Mouse (Mus musculus): Measurements from ENCODE around the gene Shisal2a.
"Not testable (repeated sequence)": the region's sequence is repeated elsewhere in the genome, so short reads cannot be mapped to it uniquely, and the experiment has no call there.

Gene Shisal2a

DNA sequence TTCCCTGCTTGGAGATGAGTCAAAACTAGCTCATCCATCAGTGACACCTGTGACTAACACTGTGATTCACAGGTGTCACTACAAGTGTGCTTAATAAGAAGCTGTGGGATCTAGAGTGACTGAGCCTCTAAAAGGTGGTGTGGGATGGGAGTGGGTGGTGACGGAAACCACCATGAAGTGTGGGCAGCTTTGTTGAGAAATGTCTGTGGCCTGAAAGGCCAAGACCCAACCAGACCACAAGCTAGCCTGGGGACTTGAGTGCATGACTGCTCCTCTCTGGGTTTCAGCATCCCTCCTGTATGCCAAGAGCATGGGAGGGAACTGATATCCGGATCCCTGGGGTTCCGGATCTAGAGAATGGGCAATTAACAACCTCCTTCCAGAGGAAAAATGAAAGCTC is 11.7 kb downstream of the Shisal2a start:
- DNase-seq = no peak

GRCm38 (mm10) chr4:108370409-108370808 is 12.7 kb downstream of the Shisal2a start:
- DNase-seq = no peak

DNA sequence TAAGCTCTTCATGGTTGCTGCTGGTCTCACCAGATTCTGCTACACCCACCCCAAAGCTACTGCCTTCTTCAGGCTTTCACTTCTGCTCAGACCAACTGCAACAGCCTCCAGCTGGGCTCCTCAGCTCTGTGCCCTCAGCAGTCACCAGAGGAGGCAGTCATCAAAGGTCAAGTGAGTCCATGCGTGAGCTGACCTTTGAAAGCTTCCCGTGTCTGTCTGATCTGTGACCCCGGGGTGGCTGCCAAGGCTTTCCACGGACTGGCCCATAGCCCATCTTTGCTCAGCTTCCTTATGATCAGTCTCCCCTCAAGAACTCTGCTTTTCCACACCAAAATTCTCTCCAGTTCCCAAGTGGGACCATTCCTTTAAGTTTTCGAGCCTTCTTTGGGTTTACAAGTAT is 13.9 kb downstream of the Shisal2a start:
- no peak for DNase-seq

GRCm38 (mm10) chr4:108364111-108364476 is 19.1 kb downstream of the Shisal2a start:
- DNase-seq = no peak

GRCm38 (mm10) chr4:108363355-108364110 is 19.6 kb downstream of the Shisal2a start:
- no peak for DNase-seq

DNA sequence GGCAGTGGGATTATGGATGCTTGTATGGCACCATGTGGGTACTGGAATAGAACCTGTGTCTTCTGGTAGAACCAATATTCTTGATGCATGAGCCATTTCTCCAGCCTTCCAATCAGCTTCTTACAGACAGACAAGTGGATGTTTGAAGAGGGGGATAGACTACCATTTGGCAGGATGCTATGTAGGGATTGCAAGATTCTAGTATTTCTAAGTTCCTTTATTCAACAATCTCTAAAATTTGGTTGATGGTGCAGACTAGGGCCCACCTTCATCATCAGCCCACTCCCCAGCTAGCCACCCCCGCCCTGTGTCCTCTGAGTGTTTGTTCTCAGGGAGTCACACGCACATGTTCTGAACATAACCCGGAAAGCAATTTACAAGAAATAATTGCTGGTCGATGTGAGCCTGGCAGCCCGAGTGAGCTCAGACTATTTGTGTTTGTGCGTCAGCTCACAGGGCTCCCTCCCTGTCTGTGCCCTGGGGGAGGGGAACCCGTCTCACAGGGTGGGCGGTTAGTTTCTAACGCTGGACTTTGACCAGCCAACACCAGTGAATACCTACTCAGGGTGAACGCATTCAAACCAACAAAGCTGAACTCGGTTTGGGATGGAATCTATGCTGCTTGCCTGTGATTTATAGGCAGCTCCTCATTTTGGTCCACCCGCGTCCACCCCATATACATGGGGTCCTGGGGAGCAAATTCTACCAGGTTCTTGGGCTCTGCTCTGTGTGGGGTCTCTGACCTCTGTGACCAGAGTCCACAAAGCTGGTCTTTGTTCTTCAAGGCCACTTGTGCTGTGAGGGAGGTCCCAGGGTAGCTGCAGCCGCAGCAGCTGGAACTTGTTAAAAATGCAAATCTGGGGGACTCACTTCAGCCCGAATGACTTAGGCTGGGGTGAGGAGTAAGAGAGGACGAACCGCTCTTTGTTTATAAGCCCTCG is 20.6 kb downstream of the Shisal2a start:
- DNase-seq = no peak

DNA sequence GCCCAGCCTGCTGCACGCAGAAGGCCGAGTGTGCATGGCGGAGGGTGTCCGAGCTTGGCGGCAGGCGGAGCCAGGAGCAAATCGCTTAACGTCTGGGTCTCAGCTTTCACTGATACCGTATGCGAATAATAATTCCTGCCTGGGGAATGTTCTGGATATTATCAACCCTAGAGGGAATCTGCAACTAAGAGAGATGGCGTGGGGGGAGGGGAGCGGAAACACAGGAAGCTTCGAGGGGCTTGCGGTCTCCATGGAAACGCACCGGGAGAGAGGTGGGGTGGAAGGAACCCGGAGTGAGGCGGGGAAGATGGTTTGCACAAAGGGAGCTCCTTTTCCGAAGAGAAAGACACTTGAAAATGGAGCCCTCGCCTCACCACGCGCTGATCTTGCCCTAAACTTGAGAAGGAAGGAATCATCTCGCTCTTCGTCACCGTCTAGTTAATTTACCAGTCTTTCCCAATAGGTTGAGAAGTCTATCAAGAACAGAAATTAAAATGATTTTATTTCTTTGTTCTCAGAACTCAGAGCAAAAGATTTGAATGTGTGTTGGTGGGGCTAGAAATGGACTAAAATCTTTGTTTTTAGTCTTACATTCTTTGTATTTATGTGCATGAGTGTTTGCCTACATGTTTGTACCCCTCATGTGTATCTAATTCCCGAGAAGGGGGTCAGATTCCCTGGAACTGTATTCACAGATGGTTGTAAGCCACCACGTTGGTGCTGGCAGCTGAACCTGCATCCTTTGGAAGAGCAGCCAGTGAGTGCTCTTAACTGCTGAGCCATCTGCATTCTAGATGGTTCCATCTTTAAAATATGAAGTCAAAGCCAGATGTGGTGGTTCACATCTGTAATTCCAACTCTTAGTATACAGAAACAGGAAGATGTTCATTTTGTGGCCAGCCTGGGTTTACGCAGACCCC is 22.8 kb downstream of the Shisal2a start:
- DNase-seq = peak in 1 of 2 experiments; percentile 21

DNA sequence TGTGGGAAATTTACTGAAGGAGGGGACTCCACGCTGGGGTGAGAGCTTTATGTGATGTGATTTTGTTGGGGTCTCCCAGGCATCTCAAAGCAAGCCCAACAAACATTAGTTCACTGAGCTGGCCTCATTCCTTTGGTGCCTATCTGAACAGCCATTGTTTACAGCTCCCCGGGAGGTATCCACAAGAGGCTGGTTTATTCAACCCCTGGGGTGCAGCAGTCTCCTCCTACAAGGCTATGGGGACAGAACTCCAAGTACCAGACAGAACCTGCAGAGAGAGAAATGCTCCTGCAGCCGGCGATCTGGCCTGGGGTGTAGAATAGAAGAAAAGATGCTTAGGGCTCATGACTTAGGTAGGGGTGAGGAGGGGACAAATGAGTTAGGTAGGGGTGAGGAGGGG is 24.7 kb downstream of the Shisal2a start:
- no peak for DNase-seq

DNA sequence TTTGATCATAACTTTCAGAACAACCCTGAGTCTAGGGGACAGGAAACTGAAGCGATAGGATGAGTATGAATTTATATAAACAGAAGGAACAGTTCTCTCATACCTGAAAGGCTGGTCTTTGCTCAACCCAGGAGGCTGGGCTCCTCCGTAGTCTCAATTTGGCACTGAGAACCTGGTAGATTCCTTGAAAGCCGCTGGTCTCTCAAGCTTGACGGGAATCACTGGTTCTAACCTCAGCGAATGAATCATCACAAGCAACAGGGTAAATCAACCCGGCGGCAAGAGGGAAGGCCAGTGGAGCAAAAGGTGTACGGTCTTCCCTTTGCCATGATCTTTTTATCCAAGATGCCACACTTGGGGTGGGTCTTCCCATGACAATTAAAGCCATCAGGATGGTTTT is 25.7 kb downstream of the Shisal2a start:
- no peak for DNase-seq

DNA sequence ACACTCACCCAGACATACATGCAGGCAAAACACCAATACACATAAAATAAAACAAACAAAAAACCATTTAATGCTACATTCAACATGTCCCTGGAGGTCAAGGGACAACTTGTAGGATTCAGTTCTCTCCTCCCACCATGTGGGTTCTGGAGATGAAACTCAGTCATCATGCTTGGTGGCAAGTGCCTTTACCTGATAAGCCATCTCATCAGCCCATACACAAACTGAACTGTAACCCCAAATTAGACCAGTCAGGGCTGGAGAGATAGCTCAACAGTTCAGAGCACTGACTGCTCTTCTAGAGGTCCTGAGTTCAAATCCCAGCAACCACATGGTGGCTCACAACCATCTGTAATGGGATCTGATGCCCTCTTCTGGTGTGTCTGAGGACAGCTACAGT is 29.6 kb downstream of the Shisal2a start:
- not testable (repeated sequence) for DNase-seq

DNA sequence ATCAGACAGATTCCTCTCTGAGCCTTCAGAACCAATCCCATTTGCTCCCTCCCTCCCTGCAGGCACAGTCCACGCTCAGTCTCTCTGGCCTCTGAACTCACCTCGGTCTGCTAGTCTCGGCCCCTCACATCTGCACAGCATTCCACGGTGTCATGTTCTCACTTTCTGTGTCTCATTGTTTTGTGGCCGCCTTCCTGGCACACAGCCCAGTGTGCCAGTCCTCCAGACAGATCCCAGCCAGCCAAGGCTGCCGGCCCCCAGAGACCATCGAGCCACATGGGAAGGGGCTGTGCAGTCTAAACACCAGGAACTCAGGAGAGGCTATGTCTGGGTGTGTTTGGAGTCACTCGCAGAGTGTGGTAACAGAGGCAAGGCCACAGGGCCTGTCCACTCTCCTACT is 32.3 kb downstream of the Shisal2a start:
- no peak for DNase-seq

- DNase-seq = no peak
Observed at GRCm38 (mm10) chr4:108349836-108350547, 33.2 kb downstream of the Shisal2a start.

DNA sequence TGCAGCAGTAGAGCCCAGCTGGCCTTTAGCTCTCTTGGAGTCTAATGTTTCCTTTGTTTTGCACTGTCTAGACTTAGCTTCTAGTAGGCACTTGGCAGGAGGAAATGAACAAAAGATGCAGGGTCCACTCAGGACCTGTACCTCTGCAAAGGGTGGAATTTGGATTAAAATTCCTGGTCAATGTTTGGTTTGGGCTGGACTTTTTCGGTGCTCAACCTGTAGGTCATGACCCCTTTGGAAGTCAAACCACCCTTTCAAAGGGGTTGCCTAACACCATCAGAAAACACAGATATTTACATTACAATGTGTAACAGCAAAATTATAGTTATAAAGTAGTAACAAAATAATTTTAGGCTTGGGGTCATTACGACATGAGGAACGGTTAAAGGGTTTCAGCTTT is 34.1 kb downstream of the Shisal2a start:
- DNase-seq = no peak

- DNase-seq = no peak
Observed at GRCm38 (mm10) chr4:108348256-108348875, 34.8 kb downstream of the Shisal2a start.

- DNase-seq = no peak
Observed at GRCm38 (mm10) chr4:108347111-108347510, 36.0 kb downstream of the Shisal2a start.

DNA sequence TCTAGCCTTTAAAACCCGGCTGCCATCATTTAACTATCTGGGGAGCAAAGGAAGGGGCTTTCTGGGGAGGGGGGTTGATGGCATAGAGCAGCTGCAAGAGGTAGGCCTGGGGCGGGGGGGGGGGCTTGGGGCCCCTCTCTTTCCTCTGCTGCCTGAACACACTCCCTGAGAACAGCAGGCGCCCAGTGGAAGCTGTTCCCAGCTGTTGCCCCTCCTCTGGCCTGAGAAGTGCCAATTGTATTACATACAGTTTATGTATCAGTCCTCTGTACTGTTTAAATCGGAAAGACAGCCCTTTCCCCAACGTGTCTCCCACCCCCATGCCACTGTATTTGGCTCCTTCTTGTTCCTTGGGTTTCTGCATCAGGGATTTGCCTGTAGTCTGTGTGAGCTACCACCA is 37.3 kb downstream of the Shisal2a start:
- no peak for DNase-seq

DNA sequence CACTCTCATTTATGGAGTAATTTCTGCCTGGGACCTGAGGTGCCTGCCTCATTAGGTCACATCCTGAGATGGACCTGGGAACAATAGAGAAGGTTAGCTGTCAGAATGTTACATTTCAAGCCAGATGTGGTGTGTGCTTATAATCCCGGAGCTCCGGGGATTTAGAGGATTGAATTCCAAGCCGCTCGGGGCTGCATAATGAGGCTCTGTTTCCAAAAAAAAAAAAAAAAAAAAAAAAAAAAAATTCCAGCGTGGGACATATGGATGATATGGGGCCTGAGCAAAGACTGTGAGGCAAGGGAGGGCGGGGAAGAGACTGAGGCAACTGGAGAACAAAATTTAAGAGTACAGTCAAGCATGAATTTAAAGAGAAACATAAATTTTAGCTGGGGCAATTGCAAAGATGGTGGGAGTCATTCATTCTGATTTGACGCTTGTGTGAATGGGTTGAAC is 38.5 kb downstream of the Shisal2a start:
- DNase-seq = no peak

GRCm38 (mm10) chr4:108339277-108339690 is 43.9 kb downstream of the Shisal2a start:
- DNase-seq = no peak

DNA sequence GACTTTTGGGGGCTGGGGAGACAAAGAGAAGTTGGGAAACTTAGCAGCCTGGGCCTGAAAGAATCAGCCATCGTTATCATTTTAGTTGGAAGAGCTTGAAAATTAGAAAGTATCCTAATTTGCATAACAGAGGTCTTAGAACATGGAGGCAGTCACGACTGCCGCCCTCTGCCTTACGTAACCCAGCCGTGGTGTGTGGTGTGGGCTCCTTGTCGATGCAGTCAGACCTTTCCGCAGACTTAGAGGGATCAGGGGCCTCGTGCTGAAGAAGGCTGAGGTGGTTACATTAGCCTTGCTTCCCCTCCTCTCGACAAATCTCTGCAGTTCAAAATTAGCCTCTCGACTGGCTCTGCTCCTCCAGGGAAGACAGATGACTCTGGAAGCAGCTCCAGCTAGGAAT is 44.3 kb downstream of the Shisal2a start:
- DNase-seq = no peak

GRCm38 (mm10) chr4:108338321-108338733 is 44.8 kb downstream of the Shisal2a start:
- no peak for DNase-seq

DNA sequence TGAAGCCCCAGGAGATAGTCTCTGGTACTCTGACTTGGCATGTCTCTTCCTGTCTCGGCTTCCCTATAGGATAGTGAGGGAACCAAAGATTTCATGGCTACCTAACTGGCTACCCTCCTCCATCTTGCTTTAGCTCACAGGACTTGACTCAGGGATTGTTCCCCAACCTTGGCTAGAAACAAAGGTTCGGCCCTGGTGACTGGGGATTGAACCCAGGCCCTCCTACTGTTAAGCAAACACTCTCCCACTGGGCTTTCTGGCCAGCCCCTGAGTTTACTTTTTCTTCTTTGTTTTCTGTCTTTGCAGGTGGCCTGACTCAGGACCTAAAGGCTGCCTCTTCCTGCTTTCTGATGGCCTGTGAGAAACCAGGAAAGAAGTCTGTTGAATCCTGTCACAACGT is 45.3 kb downstream of the Shisal2a start:
- no peak for DNase-seq

- DNase-seq = no peak
Observed at GRCm38 (mm10) chr4:108336765-108337164, 46.4 kb downstream of the Shisal2a start.

All from thymus, adult 18-20 months (tissue).